Mouse (Mus musculus) CD4-positive, CD25-positive, alpha-beta regulatory T cell (primary cell): ENCODE data around the gene Rad54l. TPM values are rescaled to one million over a fixed set of nuclear protein-coding genes. Genes with fewer than 3 reads are reported as not detected.

Source experiments
- polyA plus RNA-seq: library from polyadenylated mRNA; unstranded; fragments of 100-300 nt; shearing (Covaris generic); gene quantifications from one replicate; pipeline ENCODE4 v1.2.1, GENCODE M21; 2017

Gene Rad54l
- 2.9 TPM for polyA plus RNA-seq

DNA sequence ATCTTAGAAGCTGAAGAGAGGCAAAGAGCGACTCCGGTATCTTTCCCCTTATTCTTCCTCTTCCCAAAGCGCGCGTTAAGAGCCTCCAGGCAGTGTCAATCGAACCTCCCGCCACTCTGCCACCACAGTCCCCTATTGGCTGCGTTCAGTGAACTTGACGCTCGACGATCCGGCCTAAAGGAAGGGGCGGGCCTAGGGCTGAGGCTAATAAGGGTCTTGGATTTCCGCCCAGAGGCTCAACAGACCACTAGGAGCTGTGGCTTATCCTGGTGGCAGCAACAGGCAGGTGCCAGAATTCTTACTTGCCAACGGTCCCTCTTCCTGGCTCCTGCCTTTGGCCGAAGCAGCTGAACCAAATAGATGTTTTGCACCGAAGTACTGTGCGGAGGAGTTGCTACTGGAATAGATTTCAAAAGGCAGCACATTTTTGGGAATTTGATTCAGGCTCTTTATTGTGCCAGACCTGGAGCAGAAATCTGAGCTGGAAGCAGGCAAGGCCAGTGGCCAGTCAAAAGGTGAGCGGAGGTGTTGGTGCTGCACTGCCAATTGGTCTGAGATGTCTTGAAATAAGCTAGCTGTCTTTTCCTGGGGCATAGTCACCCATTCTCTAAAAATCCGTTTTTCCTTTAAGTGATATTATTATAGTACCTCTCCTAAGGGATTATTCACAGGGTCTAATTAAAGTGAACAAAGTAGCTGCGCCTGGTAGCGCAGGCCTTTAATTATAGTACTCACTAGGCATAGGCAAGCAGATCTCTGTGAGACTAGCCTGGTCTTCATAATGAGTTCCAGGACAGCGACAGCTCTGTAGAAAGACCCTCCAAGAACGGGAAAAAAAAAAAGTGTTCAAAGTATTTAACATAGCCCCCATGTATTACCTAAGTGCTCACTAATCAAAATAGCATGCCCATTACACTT is at the start of gene Rad54l, which contains the start of gene Pomgnt1:
Gene Rad54l (minus strand): TSS at position 89 of the 918 bp plus-strand sequence.
Gene Pomgnt1 (plus strand): TSS at position 239 of the 918 bp plus-strand sequence.

DNA sequence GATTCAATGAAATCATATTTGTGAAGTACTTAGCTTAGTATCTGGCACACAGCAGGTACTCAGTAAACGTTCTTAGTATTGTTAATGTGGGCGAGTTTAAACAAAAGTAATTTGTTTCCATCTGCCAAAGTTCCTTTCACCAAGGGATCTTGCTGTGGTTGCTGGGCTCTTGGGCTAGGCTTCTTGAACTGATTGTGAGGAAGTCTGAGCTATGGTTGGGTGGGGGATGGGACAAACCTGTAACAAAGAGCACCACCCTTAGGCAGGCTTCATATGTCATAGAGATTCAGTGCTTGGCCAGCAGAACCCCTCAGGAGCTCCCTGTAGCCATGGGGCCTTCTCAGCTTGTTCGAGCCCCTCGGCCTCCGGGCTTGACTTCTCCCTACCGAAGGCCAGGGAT is 49.6 kb upstream of the Rad54l start, which contains the start of the genes 1700042G07Rik and Gm49337:
Gene 1700042G07Rik (plus strand): TSS at position 301 of the 400 bp plus-strand sequence.
Gene Gm49337 (plus strand): TSS at position 313 of the 400 bp plus-strand sequence.

DNA sequence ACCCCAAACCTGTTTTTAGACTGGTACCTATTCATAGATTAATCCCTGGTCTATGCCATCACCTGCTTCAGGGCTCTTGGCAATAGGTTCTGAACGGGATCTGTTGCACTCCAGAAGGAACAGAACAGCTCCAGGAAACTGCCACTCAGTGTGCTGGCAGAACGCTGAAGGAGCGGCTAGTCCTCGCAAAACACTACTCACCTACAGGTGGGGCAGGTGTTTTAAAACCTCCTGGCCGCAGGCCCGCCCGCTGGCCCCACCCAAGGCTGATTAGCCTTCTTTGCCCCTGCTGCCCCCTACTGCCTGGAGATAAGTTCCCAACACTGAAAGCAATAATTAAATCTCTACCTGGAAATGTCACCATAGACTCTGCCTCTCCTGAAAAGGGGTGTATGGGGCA is 43.9 kb upstream of the Rad54l start, which contains the start of gene Tspan1:
Gene Tspan1 (minus strand): TSS at position 198 of the 400 bp plus-strand sequence.

DNA sequence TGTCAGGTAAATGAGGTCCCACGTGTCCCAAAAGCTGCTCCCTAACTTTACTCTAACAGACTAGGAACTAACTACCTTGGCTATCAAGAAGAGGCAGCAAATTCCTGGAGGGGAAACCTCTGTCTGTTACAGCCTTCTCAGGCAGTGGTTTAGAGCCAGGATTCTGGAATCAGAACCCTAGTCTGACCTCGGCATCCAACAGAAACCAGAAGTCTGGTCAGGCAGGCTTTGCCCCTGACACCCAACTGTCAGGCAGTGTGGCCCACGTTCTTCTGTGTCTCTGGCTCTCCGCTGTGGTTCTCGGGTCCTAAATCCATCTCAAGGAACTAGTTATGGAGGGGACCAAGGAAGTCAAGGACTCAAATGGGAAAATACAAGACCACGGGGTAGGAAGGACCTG is 27.7 kb upstream of the Rad54l start, which contains the start of gene Lurap1:
Gene Lurap1 (minus strand): TSS at position 101 of the 400 bp plus-strand sequence.

DNA sequence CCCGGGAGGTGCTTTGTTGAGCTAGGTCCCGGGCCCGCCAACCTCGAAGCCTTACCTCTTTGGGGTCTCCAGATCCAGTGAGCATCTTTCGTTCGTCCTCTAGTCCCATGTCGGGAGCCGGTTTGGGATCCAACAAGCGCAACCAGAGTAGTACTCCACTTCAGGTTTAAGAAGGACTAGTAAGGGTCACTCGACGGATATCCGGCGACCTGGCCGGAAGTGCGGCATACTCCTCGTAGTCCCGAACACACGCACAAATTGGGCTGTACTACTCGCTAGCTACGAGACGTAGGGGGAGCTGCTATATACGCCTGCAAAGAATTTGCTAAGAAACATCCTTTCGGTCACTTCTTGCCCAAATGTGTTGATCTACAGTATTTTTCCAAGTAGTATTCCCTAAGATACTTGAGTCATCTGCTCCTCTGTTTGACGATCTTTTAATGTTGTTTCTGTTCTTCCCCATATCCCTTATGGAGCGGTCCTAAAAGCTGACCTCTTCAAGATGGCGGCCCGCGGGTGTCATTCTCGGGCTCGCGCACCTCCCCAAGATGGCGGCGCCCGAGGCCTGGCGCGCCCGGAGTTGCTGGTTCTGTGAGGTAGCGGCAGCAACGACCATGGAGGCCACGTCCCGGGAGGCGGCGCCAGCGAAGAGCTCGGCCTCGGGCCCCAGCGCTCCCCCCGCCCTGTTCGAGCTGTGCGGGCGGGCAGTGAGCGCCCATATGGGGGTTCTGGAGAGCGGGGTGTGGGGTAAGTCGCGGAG is 48.4 kb downstream of the Rad54l start, which contains the start of the genes Uqcrh and Lrrc41:
Gene Uqcrh (minus strand): TSS at position 211 of the 760 bp plus-strand sequence.
Gene Lrrc41 (plus strand): TSS at position 409 of the 760 bp plus-strand sequence.

DNA sequence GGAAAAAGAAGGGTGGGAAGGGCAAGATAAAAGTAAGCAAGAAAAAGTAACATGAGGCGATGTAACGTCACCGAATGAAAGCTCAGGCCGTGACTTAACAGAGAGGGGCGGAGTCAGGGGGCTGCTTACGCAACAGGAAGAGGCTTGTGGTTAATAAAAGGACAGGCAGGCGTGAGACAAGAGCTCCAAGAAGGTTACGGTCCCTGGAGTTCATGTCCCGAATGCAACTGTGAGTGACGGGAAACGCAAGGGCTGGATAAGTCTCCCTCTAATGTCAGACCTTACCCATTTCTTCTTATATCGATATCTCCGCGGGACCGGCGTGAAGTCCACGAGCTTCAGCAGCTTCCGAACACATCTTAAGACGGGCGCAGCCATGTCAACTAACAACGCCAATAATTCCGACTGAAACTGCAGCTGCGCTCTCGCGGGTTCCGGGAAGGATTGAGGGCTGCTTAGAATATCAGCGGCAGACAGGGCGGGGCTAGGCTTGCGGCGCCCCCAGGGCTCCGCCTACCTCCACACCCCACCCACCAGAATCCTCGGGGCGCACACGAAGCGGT is 70.0 kb downstream of the Rad54l start, which contains the start of gene Nsun4:
Gene Nsun4 (minus strand): TSS at position 478 of the 563 bp plus-strand sequence.

Other genes with a start within 250 kb of the Rad54l start
- not detected for gene Kncn, start 239.3 kb downstream of the Rad54l start, polyA plus RNA-seq
- not detected for gene 6430628N08Rik, start 233.0 kb downstream of the Rad54l start, polyA plus RNA-seq
- not detected for gene Dmbx1, start 183.8 kb downstream of the Rad54l start, polyA plus RNA-seq
- gene Faah, start 105.8 kb downstream of the Rad54l start, polyA plus RNA-seq: 130 TPM
- gene Nsun4, start 69.8 kb downstream of the Rad54l start, polyA plus RNA-seq: 34.9 TPM
- gene Uqcrh, start 48.6 kb downstream of the Rad54l start, polyA plus RNA-seq: 446 TPM
- gene Lrrc41, start 48.4 kb downstream of the Rad54l start, polyA plus RNA-seq: 40.3 TPM
- 53.9 TPM for gene Pomgnt1, start 150 bp upstream of the Rad54l start, polyA plus RNA-seq
- 0.17 TPM for gene Lurap1, start 27.6 kb upstream of the Rad54l start, polyA plus RNA-seq
- gene Tspan1, start 43.9 kb upstream of the Rad54l start, polyA plus RNA-seq: not detected
- gene 1700042G07Rik, start 49.7 kb upstream of the Rad54l start, polyA plus RNA-seq: not detected
- not detected for gene Gm49337, start 49.7 kb upstream of the Rad54l start, polyA plus RNA-seq
- gene Pik3r3, start 97.9 kb upstream of the Rad54l start, polyA plus RNA-seq: 5.7 TPM